Mouse (Mus musculus): ENCODE measurements at regions not wholly inside any gene's neighbourhood (a gene's known extent, or its start where the extent isn't known, plus 50 kb on each side); places are given as distances from the start of the nearest gene placed in this dataset.

DNA sequence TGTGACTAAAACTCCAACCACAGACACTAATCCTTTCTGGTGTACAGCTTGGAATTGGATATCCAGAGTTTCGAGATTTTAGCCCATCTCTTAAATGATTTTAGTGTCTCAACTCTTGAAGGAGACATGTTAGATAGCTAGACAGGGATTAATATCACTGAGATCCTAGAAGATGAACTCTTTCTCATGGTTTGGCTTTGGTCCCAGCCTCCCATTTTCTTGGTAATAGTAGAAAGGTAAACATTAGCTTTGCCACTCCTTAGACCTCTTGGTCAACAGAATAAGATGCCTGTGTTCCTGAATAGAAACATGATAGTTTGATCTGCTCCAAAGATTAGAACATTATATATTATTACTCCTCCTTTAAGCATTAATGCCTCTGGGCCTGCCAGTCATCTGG, 60.8 kb upstream of the Dpt start:
- TF ChIP-seq CTCF (IDR thresholded peaks at IDR 0.05; ENCODE audit: low read depth) (no peak), EP300 (IDR thresholded peaks at IDR 0.05; ENCODE audit: low read depth) (no peak)
